Mouse (Mus musculus): ENCODE data around the gene Trim45.

DNA sequence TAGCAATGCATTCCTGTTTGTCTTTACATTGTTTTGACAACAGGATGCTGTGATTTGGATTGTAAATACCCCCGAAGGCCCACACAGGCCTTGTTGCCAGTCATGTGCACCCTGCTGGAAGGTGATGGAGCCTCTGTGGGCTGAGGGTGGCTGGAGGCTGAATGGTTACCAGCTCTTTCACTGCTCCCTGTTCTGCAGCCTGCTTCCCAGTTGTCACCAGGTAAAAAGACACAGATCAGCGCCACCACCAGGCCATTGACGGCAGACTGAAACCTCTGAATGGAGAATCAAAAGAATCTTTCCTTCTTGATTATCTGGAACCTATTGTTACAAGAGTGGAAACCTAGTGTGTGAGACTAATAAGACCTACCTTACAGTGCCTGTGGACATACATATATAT is 15.1 kb upstream of the Trim45 start:
- TF ChIP-seq CTCF (IDR thresholded peaks at IDR 0.05; ENCODE audit: borderline replicate concordance, extremely low read depth, insufficient read depth, insufficient read length) (peak; percentile 24; the same call in 1 of the 2 replicates), POLR2A (IDR thresholded peaks at IDR 0.05; ENCODE audit: borderline replicate concordance, extremely low read depth, insufficient read depth, insufficient read length, poor library complexity, severe bottlenecking) (no peak)

All from brain, embryonic 14.5 days (tissue).